Mouse (Mus musculus) lung, postnatal 0 days (tissue): ENCODE results near the gene Tcf20. TPM values are rescaled to one million over a fixed set of nuclear protein-coding genes. Genes with fewer than 3 reads are reported as not detected.

Experiments used
- ATAC-seq: fragments of 200-750 bp; cut with Nextera tagmentation; 2 replicates; pipeline ENCODE4 v1.8.0; 2017; ENCODE audit warnings: moderate library complexity
- DNase-seq: peaks from one replicate; pipeline ENCODE4 v3.0.0-alpha.2; 2016; ENCODE audit warnings: low spot score
- H3K27ac ChIP-seq: fragments of 300-500 bp; sonication (generic); 2 replicates; pipeline ENCODE4 v1.5.1; 2014; ENCODE audit warnings: antibody characterized with exemption, mild to moderate bottlenecking, low read length, mixed read lengths
- H3K27me3 ChIP-seq: fragments of 300-500 bp; sonication (generic); replicated peaks from 2 replicates; pipeline ENCODE4 v1.6.1; 2014; ENCODE audit warnings: low read length, mixed read lengths; ENCODE audit not compliant: insufficient read depth
- H3K36me3 ChIP-seq: fragments of 300-500 bp; sonication (generic); 2 replicates; pipeline ENCODE4 v1.6.1; 2014; ENCODE audit warnings: low read length, mixed read lengths; ENCODE audit not compliant: insufficient read depth
- H3K4me1 ChIP-seq: fragments of 300-500 bp; sonication (generic); 2 replicates; pipeline ENCODE4 v1.6.1; 2014; ENCODE audit warnings: antibody characterized with exemption, low read depth, low read length, mixed read lengths; ENCODE audit not compliant: insufficient read depth
- H3K4me2 ChIP-seq: fragments of 300-500 bp; sonication (generic); replicated peaks from 2 replicates; pipeline ENCODE4 v1.6.1; 2014; ENCODE audit warnings: low read depth, mild to moderate bottlenecking, low read length, moderate library complexity, mixed read lengths
- H3K4me3 ChIP-seq: fragments of 300-500 bp; sonication (generic); 2 replicates; pipeline ENCODE4 v1.5.1; 2014; ENCODE audit warnings: low read depth, low read length
- H3K9ac ChIP-seq: fragments of 300-500 bp; sonication (generic); replicated peaks from 2 replicates; pipeline ENCODE4 v1.6.1; 2014; ENCODE audit warnings: low read depth, mild to moderate bottlenecking
- H3K9me3 ChIP-seq: fragments of 300-500 bp; sonication (generic); 2 replicates; pipeline ENCODE4 v1.6.1; 2016; ENCODE audit warnings: low read length, mixed read lengths
- CTCF ChIP-seq: IDR thresholded peaks from 2 replicates; pipeline ENCODE4 v1.5.1; 2016; ENCODE audit warnings: antibody characterized with exemption, mild to moderate bottlenecking
- EP300 ChIP-seq: IDR thresholded peaks from 2 replicates; pipeline ENCODE4 v1.6.1; 2016; ENCODE audit warnings: antibody characterized with exemption, mild to moderate bottlenecking, control low read depth
- WGBS: fragments of 180-500 bp; shearing (Covaris S2); extraction: QIAGEN DNeasy Blood & Tissue Kit; methylation state at CpG from one replicate; pipeline ENCODE4 v1.1.7; 2014; 5-methylcytosine and 5-hydroxymethylcytosine counted together
- polyA plus RNA-seq: library from polyadenylated mRNA; unstranded; fragments of >200 nt; fragmentation: Nextera tagmentation; extraction: Ambion mirVana; gene quantifications from 2 replicates; pipeline ENCODE4 v1.2.1, GENCODE M21; 2015

Gene Tcf20
- polyA plus RNA-seq, 1 experiment from 2014 or later: 6.1 TPM

DNA sequence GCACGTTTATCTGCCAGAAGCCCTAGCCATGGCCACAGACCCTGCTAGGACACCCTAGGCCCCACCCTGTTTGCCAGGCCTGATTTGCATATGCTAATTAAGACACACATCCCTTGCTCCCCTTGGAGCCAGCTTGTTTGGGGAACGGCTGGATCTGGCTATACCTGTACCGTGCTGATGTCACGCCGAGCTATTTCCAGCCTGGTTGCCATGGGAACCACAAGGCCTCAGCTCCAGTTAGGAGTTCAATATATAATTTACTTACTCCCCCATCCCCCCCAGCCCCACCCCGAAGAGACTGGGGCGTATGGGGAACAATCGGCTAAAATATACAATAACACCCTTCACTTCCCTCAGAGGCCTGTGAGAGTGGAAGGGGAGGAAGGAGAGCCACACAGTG lies 45.9 kb downstream of the Tcf20 start:
- Histone ChIP-seq H3K27me3 (no peaks in the 10 kb centered on the region), H3K36me3 (no peaks in the 10 kb centered on the region), H3K4me1 (peaks cover 9% of the 10 kb centered on the region; the same call in 1 of the 2 replicates), H3K4me2 (no peak overlapping the region), H3K4me3 (no peak overlapping the region), H3K27ac (no peak overlapping the region), H3K9me3 (no peaks in the 10 kb centered on the region), H3K9ac (no peak overlapping the region)
- ATAC-seq: no peak
- WGBS: 47% methylated on average over 8 of the region's 8 CpGs
- TF ChIP-seq CTCF (no peak), EP300 (no peak)
- no peak for DNase-seq

DNA sequence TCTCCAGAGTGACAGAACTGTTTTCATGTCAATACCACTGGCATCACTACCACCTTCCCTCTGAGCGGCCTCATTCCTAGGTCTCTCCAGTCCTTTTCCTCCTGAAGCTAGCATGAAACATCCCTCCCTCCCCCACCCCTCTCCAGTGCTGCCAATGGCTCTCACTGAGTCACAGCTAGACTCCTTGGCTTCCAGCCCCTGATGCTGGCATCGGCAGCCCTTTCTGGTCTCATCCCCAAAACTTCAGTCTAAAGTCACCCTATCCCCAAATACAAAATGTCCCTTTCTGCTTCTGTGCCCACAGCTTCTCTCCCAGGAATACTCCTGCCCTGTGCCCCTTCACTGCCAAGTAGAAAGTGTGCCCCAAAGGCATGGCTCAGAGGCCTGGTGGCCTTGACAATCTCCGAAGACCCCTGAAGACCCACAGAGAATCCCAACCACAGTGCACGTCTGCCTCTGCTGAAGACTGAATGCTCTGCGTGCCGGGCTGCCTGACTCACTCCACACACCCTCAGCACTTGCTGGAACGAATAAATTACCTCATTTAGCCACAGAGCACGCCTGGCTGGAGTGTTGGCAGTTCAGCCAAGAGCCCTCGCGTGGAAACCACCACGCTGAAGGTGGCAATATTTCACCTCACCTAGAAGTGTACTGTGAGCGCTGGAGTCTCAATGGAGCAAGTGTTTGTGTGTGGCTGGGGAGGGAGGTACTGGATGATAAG lies 47.0 kb downstream of the Tcf20 start:
- WGBS: 43% methylated on average over 12 of the region's 12 CpGs
- Histone ChIP-seq H3K27me3 (no peaks in the 10 kb centered on the region), H3K4me3 (no peak overlapping the region), H3K36me3 (no peaks in the 10 kb centered on the region), H3K4me2 (no peak overlapping the region), H3K9me3 (no peaks in the 10 kb centered on the region), H3K9ac (no peak overlapping the region), H3K27ac (no peak overlapping the region), H3K4me1 (peaks cover 9% of the 10 kb centered on the region; the same call in 1 of the 2 replicates)
- peak; percentile 70 for ATAC-seq
- DNase-seq: peak; percentile 44
- TF ChIP-seq CTCF (no peak), EP300 (no peak)

DNA sequence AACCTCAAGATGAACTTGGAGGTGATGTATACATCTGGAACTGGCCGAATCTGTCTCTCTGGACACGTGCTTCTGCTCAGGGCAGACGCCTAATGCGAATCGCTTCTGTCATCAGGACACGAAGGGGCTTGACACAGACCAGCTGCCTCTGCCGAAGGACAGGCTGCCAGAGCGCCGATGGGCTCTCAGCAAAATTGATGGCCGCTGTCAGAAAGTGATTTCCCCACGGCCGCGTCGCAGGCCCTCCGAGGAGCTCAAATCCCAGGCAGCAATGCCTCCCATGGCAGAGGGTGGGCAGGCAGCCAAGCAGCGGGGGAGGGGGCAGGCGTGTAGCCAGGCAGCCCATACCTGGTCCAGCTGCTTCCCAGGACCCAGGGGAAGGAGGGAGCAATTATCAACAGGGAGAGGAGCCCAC lies 49.5 kb downstream of the Tcf20 start:
- no peak overlapping the region for H3K4me3 ChIP-seq
- peak; percentile 35 for ATAC-seq

DNA sequence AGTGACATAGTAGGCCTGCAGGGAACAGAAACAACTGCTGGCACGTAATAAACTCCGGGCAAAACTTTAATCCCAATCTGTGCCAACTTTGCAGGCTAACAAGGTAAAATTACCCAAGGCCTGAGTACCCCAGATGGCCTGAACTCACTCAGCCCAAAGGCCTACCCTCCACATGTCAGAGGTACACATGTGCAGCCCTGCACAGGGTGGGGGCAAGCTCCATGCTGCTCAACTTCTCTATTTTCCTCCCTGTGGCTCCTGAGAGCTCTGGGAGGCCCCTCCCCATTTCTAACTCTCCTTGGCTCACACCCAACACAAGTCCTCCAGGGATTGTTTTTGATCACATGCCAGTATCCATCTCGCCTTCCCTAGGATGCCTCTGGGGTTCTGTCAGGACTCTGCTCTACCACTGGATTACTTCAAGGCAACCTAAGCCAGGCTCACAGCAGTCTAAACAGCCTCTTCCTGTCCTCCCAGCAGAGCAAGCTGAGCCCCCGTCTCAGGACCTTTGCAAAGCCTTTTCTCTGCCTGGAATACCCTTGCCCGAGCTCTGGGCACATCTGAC lies 50.2 kb downstream of the Tcf20 start:
- WGBS: 34% methylated on average over 5 of the region's 5 CpGs
- H3K27me3 ChIP-seq: no peaks in the 10 kb centered on the region
- H3K4me2 ChIP-seq: no peak overlapping the region
- no peak overlapping the region for H3K27ac ChIP-seq
- DNase-seq (peak; percentile 61), ATAC-seq (peak; percentile 19)
- no peaks in the 10 kb centered on the region for H3K9me3 ChIP-seq
- H3K4me1 ChIP-seq: peaks cover 9% of the 10 kb centered on the region; the same call in 1 of the 2 replicates
- H3K4me3 ChIP-seq: no peak overlapping the region
- H3K36me3 ChIP-seq: no peaks in the 10 kb centered on the region
- TF ChIP-seq EP300 (no peak), CTCF (no peak)
- H3K9ac ChIP-seq: no peak overlapping the region

More for the DNA sequence above, 49.5 kb downstream of the Tcf20 start:
- Histone ChIP-seq H3K4me2 (no peak overlapping the region; the same call in 1 of the 2 replicates), H3K9ac (no peak overlapping the region), H3K36me3 (no peaks in the 10 kb centered on the region), H3K9me3 (no peaks in the 10 kb centered on the region), H3K27me3 (no peaks in the 10 kb centered on the region), H3K4me1 (peaks cover 9% of the 10 kb centered on the region; the same call in 1 of the 2 replicates), H3K27ac (no peak overlapping the region)
- peak; percentile 53 for DNase-seq
- no peak for TF ChIP-seq CTCF
- no peak for TF ChIP-seq EP300
- WGBS: 20% methylated on average over 16 of the region's 17 CpGs

DNA sequence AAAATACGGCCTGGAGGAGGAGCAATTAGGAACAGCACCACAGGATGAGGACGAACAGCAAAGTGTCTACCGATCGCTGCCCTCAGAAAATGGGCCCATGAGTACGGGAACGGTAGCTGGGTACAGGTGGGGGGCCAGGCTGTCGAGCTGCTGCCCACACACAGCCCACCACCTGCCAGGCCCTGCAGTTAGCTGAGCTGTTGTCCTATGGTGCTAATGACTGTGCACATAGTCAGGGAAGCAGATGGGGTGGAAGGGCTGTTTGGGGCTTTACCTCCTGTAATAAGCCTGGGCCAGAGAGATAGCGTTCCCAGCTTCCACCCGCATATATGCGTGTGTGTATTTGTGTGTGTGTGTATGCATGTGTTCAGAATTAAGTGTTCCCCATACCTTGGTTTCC lies 52.7 kb downstream of the Tcf20 start:
- Histone ChIP-seq H3K27ac (no peak overlapping the region), H3K4me3 (no peak overlapping the region), H3K9ac (no peak overlapping the region), H3K4me1 (peaks cover 9% of the 10 kb centered on the region; the same call in 1 of the 2 replicates), H3K9me3 (no peaks in the 10 kb centered on the region), H3K4me2 (no peak overlapping the region), H3K27me3 (0 out of 2 replicates have a peak, but pooled peaks cover 5% of the 10 kb centered on the region), H3K36me3 (no peaks in the 10 kb centered on the region)
- TF ChIP-seq EP300: no peak
- TF ChIP-seq CTCF: no peak
- 94% methylated on average over 10 of the region's 10 CpGs for WGBS
- DNase-seq: no peak
- ATAC-seq: no peak

DNA sequence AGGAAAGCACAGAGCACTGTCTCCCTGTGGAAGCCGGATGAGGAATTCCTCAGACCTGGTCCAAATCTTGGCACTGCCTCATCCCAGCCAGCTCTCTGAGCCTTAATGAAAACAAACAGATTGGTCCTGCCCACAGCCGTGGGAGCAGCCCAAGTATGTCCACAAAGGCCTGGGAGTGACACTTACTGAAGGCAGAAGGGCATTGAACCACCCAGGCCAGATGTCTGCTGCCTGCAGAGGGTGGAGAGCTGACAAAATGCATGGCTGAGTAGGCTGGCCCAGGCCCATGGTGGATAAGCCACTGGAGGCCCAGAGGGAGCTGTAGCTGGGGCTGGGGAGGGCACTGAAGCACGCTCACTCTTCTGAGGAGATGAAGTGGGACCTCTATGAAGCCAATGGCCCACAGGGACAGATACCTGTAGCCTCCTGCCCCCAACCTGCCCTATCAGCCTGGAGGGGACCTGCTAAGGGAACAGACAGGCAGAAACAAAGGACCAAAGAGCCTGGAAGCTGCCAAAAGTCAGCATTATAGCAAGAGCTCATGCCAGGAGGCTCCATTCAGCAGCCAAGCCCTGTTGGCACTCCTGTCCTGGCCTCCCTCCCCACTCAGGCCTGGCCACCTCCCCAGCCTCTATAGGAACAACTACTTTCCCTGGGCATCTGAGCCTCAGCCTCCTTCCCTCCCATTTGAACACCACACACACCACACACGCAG lies 54.6 kb downstream of the Tcf20 start:
- H3K4me1 ChIP-seq: peaks cover 4% of the 10 kb centered on the region; the same call in 1 of the 2 replicates
- peak; percentile 23; the same call in 1 of the 2 replicates for ATAC-seq
- no peaks in the 10 kb centered on the region for H3K9me3 ChIP-seq
- DNase-seq: peak; percentile 22
- H3K27ac ChIP-seq: no peak overlapping the region
- no peaks in the 10 kb centered on the region for H3K36me3 ChIP-seq
- peaks cover 12% of the 10 kb centered on the region; the same call in 1 of the 2 replicates for H3K27me3 ChIP-seq
- H3K4me3 ChIP-seq: no peak overlapping the region
- H3K9ac ChIP-seq: no peak overlapping the region
- TF ChIP-seq CTCF (no peak), EP300 (no peak)
- H3K4me2 ChIP-seq: no peak overlapping the region
- 35% methylated on average over 4 of the region's 4 CpGs for WGBS
